Mouse (Mus musculus) forelimb bud, embryonic 11.5 days (tissue): ENCODE data around the gene Fam162a.
A peak's percentile ranks its signal among the peaks of the same experiment; 100 is the strongest.
"Not testable (repeated sequence)": the region's sequence is repeated elsewhere in the genome, so short reads cannot be mapped to it uniquely, and the experiment has no call there.

Experiments
- DNase-seq: peaks from one replicate; pipeline ENCODE4 v3.0.0-alpha.2; 2012; ENCODE audit warnings: low read depth, low spot score

The Fam162a gene

DNA sequence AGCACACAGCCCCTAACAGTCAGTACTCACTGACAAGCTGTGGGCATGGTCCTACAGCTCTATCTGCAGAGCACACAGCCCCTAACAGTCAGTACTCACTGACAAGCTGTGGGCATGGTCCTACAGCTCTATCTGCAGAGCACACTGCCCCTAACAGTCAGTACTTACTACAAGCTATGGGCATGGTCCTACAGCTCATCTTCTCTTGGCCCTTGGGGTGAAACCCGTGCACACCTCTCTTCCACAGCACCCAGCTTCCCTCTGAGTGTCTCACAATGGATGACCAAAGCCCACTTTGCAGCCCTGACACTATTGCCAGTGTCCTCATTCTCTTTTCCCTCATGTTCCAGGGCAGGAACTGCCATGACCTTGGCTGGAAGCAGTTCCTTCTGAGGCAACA is 8.9 kb downstream of the Fam162a start:
- not testable (repeated sequence) for DNase-seq

- no peak for DNase-seq
Measured at GRCm38 (mm10) chr16:36057933-36058475, 13.4 kb downstream of the Fam162a start.

DNA sequence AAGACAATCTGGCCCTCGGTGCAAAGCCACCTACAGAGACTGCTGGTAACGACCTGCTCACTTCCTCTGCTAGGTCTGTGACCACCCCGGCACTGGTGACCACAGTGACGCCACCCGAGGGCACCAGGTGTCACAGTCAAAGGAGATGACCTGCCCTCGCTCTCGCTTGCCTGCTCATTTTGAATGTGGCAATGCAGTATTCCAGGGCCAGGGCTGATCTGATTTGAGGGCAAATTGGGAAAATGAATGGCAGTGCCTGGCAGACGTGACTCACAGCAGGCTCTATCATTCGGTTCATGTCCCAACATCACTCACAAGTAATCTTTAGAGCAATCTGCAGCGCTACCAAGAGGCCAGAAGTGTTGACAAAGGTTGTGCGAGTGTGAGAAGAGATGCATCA is 15.0 kb downstream of the Fam162a start:
- DNase-seq: no peak

DNA sequence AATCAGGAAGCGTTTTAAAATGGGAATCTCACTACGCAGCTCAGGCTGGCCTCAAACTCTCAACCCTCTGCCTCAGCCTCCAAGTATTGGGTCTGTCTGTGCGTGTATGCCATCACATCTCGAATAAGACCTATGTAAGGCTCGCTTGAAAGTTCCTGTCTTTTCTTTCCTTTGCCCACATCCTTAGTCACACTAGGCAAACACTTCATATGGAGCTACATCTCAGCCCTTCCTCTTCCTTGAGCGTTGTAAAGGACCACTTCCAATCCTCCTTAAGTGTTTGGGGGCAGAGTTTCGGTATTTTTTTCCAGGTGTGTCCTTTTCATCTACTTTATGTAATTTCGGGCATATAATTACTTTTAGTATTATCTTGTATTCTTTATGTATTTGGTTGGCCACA is 16.5 kb downstream of the Fam162a start:
- DNase-seq: no peak

DNA sequence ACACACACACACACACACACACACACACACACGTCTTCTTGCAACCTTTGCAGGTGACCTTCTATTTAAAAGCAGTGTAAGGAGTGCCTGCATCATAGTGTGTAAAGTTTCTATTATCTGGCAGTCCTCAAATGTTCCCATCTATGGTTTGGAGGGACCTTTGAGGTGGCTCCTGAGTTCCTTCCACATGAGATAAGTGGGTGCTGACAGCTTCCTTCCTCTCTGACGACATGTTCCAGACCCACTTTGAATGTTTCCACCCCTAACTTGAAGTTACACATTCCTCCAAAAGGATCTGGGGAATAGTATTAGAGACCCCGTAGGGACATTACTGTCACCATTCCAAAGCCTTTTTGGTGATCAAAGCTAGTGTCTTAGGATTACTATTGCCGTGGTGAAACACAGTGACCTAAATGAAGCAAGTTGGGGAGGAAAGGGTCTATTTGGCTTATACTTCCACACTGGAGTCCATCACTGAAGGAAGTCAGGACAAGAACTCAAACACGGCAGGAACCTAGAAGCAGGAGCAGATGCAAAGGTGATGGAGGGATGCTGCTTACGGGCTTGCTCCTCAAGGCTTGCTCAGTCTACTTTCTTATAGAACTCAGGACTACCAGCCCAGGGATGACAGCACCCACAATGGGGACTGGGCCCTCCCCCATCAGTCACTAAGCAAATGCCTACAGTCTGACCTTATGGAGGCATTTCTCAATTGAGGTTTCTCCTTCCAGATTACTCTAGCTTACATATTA is 17.7 kb downstream of the Fam162a start:
- no peak for DNase-seq

DNA sequence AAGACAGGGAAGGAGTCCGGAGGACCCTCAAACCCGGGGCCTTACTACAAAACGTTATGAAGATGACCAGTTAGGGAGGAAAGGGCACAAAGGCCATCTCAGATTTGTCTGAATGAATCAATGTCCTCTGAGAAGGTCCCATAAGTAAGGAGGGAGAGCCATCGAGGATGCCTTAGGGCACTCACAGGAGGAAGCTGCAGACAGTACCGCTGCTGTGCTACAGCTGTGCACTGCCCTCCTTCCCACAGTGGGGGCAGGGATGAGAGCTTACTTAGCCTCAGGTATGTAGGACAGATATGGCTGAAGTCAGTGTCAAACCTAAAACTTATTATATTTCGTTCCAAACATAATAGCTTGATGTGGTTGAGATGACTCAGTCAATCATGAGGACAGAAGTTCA is 19.9 kb downstream of the Fam162a start:
- DNase-seq: no peak

GRCm38 (mm10) chr16:36047538-36047937 is 23.9 kb downstream of the Fam162a start:
- no peak for DNase-seq

- no peak for DNase-seq
Measured at GRCm38 (mm10) chr16:36043964-36044363, 27.4 kb downstream of the Fam162a start.

GRCm38 (mm10) chr16:36043073-36043472 is 28.3 kb downstream of the Fam162a start:
- DNase-seq: no peak

GRCm38 (mm10) chr16:36041625-36042020 is 29.8 kb downstream of the Fam162a start:
- no peak for DNase-seq

GRCm38 (mm10) chr16:36040640-36041624 is 30.5 kb downstream of the Fam162a start, which contains the start of gene Wdr5b:
Gene Wdr5b, plus strand, starts transcription at chr16:36041190.
- DNase-seq: peak; percentile 98

GRCm38 (mm10) chr16:36028120-36028519 is 43.3 kb downstream of the Fam162a start:
- DNase-seq: not testable (repeated sequence)

DNA sequence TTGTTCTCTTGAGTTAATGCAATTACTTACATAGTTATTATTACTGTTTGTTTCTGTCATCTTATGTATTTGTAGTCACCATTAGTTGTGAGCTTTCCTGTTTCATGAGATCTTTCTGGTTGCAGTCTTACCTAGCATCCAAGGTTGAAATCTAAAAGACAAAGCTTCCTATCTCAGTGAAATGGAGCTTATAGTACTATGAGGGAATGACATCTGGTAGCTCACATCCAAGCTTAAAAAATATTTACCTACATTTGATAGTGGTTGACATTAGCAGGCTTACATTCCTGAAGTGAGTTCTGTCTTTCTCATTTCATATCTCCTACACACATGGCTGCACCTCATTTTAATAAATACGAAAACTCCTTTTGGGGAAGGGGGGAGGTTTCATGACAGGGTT is 55.1 kb downstream of the Fam162a start:
- DNase-seq: no peak

DNA sequence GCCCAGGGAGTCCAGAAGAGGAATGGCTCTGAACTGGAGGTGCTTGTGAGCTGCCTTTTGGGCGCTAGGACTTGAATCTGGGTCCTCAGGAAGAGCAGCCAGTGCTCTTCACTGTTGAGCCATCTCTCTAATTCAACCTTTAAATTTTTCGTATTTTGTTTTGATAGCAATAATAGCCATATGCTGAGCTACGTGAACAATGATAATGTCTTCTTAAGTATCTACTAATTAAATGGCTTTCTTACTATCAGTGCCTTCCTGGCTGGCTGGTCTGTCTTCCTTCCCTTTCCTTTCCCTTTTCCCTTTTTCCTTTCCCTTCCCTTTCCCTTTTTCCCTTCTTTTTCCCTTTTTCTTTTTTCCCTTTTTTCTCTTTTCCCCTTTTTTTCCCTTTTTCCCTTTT is 63.0 kb downstream of the Fam162a start:
- DNase-seq: no peak

DNA sequence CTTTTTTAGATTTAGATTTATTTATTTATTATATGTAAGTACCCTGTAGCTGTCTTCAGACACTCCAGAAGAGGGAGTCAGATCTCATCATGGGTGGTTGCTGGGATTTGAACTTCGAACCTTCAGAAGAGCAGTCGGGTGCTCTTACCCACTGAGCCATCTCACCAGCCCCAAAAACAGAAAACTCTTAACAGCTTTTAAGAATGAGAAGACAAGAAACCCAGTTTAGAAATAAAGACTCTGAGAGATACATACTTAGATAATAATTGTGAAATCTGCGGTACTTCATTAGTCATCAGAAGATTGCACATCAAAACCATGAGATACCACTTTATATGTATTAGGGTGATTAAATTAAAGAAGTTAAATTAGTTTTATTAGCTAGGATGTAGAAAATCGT is 72.5 kb downstream of the Fam162a start:
- not testable (repeated sequence) for DNase-seq
